In the genomic region with DNA sequence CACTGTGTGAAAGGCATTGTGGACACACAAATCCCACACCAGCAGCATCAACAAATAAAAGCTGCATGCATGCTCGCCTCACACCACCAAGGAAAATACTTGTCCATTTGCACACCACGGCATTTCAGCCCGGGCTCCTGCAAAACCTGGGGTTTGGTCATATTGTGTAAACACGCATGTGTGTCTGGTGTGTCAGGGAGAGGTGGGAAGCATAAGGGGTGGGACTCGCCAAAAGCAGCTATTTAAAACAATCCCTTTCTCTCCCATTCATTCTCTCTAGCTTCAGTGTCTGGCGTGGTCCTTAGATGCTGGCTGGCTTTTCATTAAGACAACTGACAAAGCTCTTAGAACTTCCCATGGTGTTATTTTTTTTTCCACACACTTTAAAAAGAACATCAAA, we compare ENCODE assay signal across 8 mouse cellular contexts. TPM values are rescaled to one million over a fixed set of nuclear protein-coding genes. Genes with fewer than 3 reads are reported as not detected.
A peak's percentile ranks its signal among the peaks of the same experiment; 100 is the strongest.
DNase-seq lines count a peak whose midpoint lies in the region; ATAC-seq and TF ChIP-seq lines count a peak whose summit lies in the region.

No protein-coding gene starts in this region.

- H3K4me1 ChIP-seq in spleen, adult 2 months (ENCODE audit: control insufficient read depth, insufficient read depth, insufficient read length), result peaks cover 2% of the 10 kb centered on the region
- H3K4me1 ChIP-seq in neural tube, embryonic 13.5 days (replicated peaks), result peaks cover 51% of the 10 kb centered on the region

- peak overlapping the region; percentile 0; the same call in 1 of the 2 replicates for H3K4me3 ChIP-seq in spleen, adult 2 months (ENCODE audit: extremely low read depth, insufficient read depth, insufficient read length)
- peak overlapping the region; percentile 92 for H3K4me3 ChIP-seq in neural tube, embryonic 13.5 days

- H3K27ac ChIP-seq in spleen, adult 2 months (ENCODE audit: insufficient read depth, low read length), result no peak overlapping the region
- H3K27ac ChIP-seq in neural tube, embryonic 13.5 days (replicated peaks), result peak overlapping the region; percentile 99

- intact Hi-C loops in left cerebral cortex, postnatal 4 days (cut with DNase I), result loop anchor here (5.0 to 10.0 kb wide), 2 partner anchors 82 to 175 kb away; no protein-coding TSS in a partner anchor

- H3K27me3 ChIP-seq in spleen, adult 2 months (ENCODE audit: control insufficient read depth, insufficient read depth, low read length), result peaks cover 7% of the 10 kb centered on the region; the same call in 1 of the 2 replicates
- H3K27me3 ChIP-seq in neural tube, embryonic 13.5 days, result no peaks in the 10 kb centered on the region

- H3K4me2 ChIP-seq in neural tube, embryonic 13.5 days, result peak overlapping the region; percentile 65

- TF ChIP-seq POLR2A in spleen, adult 2 months (IDR thresholded peaks at IDR 0.05; ENCODE audit: low read depth, low read length), result no peak

- WGBS in spleen, adult 2 months, result 73% methylated on average over 6 of the region's 6 CpGs
- 5% methylated on average over 6 of the region's 6 CpGs for WGBS in neural tube, embryonic 13.5 days

- no peaks in the 10 kb centered on the region for H3K9me3 ChIP-seq in neural tube, embryonic 13.5 days

- H3K9ac ChIP-seq in neural tube, embryonic 13.5 days, result peak overlapping the region; percentile 98

- peak; percentile 6 for DNase-seq in cerebellum, adult 11 months
- no peak for DNase-seq in cerebellum, adult 18-20 months
- DNase-seq in spleen, adult 2 months (ENCODE audit: low read depth in 1 of 2, low spot score in 2 of 2), result no peak
- DNase-seq in spleen, postnatal 36 days (ENCODE audit: low spot score in 2 of 2), result no peak
- DNase-seq in left cerebral cortex, postnatal 4 days, result peak; percentile 3
- DNase-seq in B cell, adult 2 months, result no peak
- DNase-seq in kidney, postnatal 4 days, result no peak

- no peak for ATAC-seq in neural tube, embryonic 13.5 days (ENCODE audit: low read depth)

- no peak for TF ChIP-seq CTCF in spleen, adult 2 months (IDR thresholded peaks at IDR 0.05; ENCODE audit: extremely low read depth, insufficient read depth, insufficient read length, insufficient replicate concordance)

- H3K36me3 ChIP-seq in spleen, adult 2 months (ENCODE audit: control insufficient read depth, insufficient read depth, low read length), result no peaks in the 10 kb centered on the region
- H3K36me3 ChIP-seq in neural tube, embryonic 13.5 days, result no peaks in the 10 kb centered on the region; the same call in 1 of the 2 replicates

RNA-seq across cellular contexts. Expression of a gene that starts 1.4 kb away (rescaled TPM):
- polyA plus RNA-seq in spleen, adult 2 months (2012; rRNA removed), result 9.1 and 12.6 TPM in 2 replicates
- 100 to 1,000 TPM; 238 to 255 TPM for total RNA-seq in left cerebral cortex, postnatal 4 days (2021)
- 95.9 and 101 TPM in 2 replicates for polyA plus RNA-seq in neural tube, embryonic 13.5 days (2015; fragmentation: Nextera tagmentation; extraction: Ambion mirVana)

Comparison
In these comparisons a context has a peak if more than half of its experiments do, and no peak if none do; other contexts are left out.
1. DNase-seq: peak in cerebellum, adult 11 months (single experiment) and left cerebral cortex, postnatal 4 days (single experiment); none in cerebellum, adult 18-20 months (0 of 2), spleen, adult 2 months (0 of 2), spleen, postnatal 36 days (0 of 2), B cell, adult 2 months (0 of 2) and kidney, postnatal 4 days (0 of 2).